Mouse (Mus musculus) hindbrain, postnatal 0 days (tissue): ENCODE measurements around the gene Grm7. TPM values are rescaled to one million over a fixed set of nuclear protein-coding genes. Genes with fewer than 3 reads are reported as not detected.

Experiments used
- ATAC-seq: fragments of 200-750 bp; cut with Nextera tagmentation; 2 replicates; pipeline ENCODE4 v1.8.0; 2017; ENCODE audit warnings: mild to moderate bottlenecking, moderate TSS enrichment, moderate library complexity
- DNase-seq: peaks from one replicate; pipeline ENCODE4 v3.0.0-alpha.2; 2015; ENCODE audit warnings: low spot score
- H3K27ac ChIP-seq: fragments of 300-500 bp; sonication (generic); 2 replicates; pipeline ENCODE4 v1.5.1; 2014; ENCODE audit warnings: mild to moderate bottlenecking
- H3K27me3 ChIP-seq: fragments of 300-500 bp; sonication (generic); 2 replicates; pipeline ENCODE4 v1.6.1; 2014; ENCODE audit warnings: low read length, mixed read lengths; ENCODE audit not compliant: insufficient read depth
- H3K36me3 ChIP-seq: fragments of 300-500 bp; sonication (generic); 2 replicates; pipeline ENCODE4 v1.6.1; 2014; ENCODE audit warnings: low read length, mixed read lengths; ENCODE audit not compliant: insufficient read depth
- H3K4me1 ChIP-seq: fragments of 300-500 bp; sonication (generic); 2 replicates; pipeline ENCODE4 v1.6.1; 2014; ENCODE audit warnings: antibody characterized with exemption, low read length, mixed read lengths; ENCODE audit not compliant: insufficient read depth
- H3K4me2 ChIP-seq: fragments of 300-500 bp; sonication (generic); 2 replicates; pipeline ENCODE4 v1.6.1; 2014; ENCODE audit warnings: low read depth, mild to moderate bottlenecking, low read length, moderate library complexity, mixed read lengths
- H3K4me3 ChIP-seq: fragments of 300-500 bp; sonication (generic); 2 replicates; pipeline ENCODE4 v1.5.1; 2014; ENCODE audit warnings: low read length
- H3K9ac ChIP-seq: fragments of 300-500 bp; sonication (generic); replicated peaks from 2 replicates; pipeline ENCODE4 v1.6.1; 2014; ENCODE audit warnings: mild to moderate bottlenecking, low read length, moderate library complexity, mixed read lengths
- H3K9me3 ChIP-seq: fragments of 300-500 bp; sonication (generic); 2 replicates; pipeline ENCODE4 v1.6.1; 2016; ENCODE audit warnings: low read length, mixed read lengths
- CTCF ChIP-seq: IDR thresholded peaks from 2 replicates; pipeline ENCODE4 v1.5.1; 2016; ENCODE audit warnings: antibody characterized with exemption, control low read depth, low read depth
- WGBS: fragments of 180-500 bp; shearing (Covaris S2); extraction: QIAGEN DNeasy Blood & Tissue Kit; methylation state at CpG from one replicate; pipeline ENCODE4 v1.1.7; 2014; 5-methylcytosine and 5-hydroxymethylcytosine counted together
- polyA plus RNA-seq: library from polyadenylated mRNA; unstranded; fragments of >200 nt; fragmentation: Nextera tagmentation; extraction: Ambion mirVana; gene quantifications from 2 replicates; pipeline ENCODE4 v1.2.1, GENCODE M21; 2015
- total RNA-seq: library from RNA; depleted of rRNA; stranded (reverse); fragments of >200 nt; gene quantifications from 2 replicates; pipeline ENCODE4 v1.2.3, GENCODE M21; 2014

Gene Grm7
- total and polyA plus RNA-seq, 2 experiments from 2014 or later: 25.9 to 57.6 TPM

GRCm38 (mm10) chr6:111449054-111449783, 803.8 kb downstream of the Grm7 start:
- WGBS: 40% methylated on average over 3 of the region's 3 CpGs
- DNase-seq (peak; percentile 49), ATAC-seq (no peak)
- Histone ChIP-seq H3K27ac (no peak overlapping the region; the same call in 1 of the 2 replicates), H3K4me1 (no peaks in the 10 kb centered on the region), H3K36me3 (no peaks in the 10 kb centered on the region), H3K27me3 (no peaks in the 10 kb centered on the region), H3K9ac (no peak overlapping the region), H3K4me2 (no peak overlapping the region), H3K9me3 (no peaks in the 10 kb centered on the region), H3K4me3 (no peak overlapping the region)
- TF ChIP-seq CTCF: no peak

- Histone ChIP-seq H3K4me1 (no peaks in the 10 kb centered on the region), H3K4me2 (no peak overlapping the region), H3K4me3 (no peak overlapping the region), H3K9ac (no peak overlapping the region), H3K36me3 (no peaks in the 10 kb centered on the region), H3K27ac (no peak overlapping the region), H3K27me3 (no peaks in the 10 kb centered on the region), H3K9me3 (no peaks in the 10 kb centered on the region)
- ATAC-seq: no peak
- DNase-seq: peak; percentile 35
- 13% methylated on average over 1 of the region's 1 CpGs for WGBS
- TF ChIP-seq CTCF: no peak
Observed at GRCm38 (mm10) chr6:111481866-111482265, 836.5 kb downstream of the Grm7 start.

GRCm38 (mm10) chr6:111486081-111486480, 840.7 kb downstream of the Grm7 start:
- no peak for DNase-seq
- Histone ChIP-seq H3K4me2 (no peak overlapping the region), H3K9me3 (no peaks in the 10 kb centered on the region), H3K4me1 (no peaks in the 10 kb centered on the region), H3K9ac (no peak overlapping the region), H3K27me3 (no peaks in the 10 kb centered on the region), H3K36me3 (no peaks in the 10 kb centered on the region), H3K27ac (no peak overlapping the region), H3K4me3 (no peak overlapping the region)
- ATAC-seq: no peak
- TF ChIP-seq CTCF: no peak

GRCm38 (mm10) chr6:111487556-111487955, 842.2 kb downstream of the Grm7 start:
- no peaks in the 10 kb centered on the region for H3K27me3 ChIP-seq
- DNase-seq: no peak
- H3K4me2 ChIP-seq: no peak overlapping the region
- H3K4me1 ChIP-seq: no peaks in the 10 kb centered on the region
- no peak overlapping the region for H3K27ac ChIP-seq
- no peaks in the 10 kb centered on the region for H3K36me3 ChIP-seq
- no peak overlapping the region for H3K4me3 ChIP-seq
- WGBS: 66% methylated on average over 4 of the region's 4 CpGs
- no peaks in the 10 kb centered on the region for H3K9me3 ChIP-seq
- no peak overlapping the region for H3K9ac ChIP-seq
- no peak for TF ChIP-seq CTCF
- ATAC-seq: no peak

GRCm38 (mm10) chr6:111492166-111492565, 846.8 kb downstream of the Grm7 start:
- H3K9ac ChIP-seq: no peak overlapping the region
- H3K27ac ChIP-seq: no peak overlapping the region
- no peak for DNase-seq
- no peaks in the 10 kb centered on the region for H3K27me3 ChIP-seq
- H3K36me3 ChIP-seq: no peaks in the 10 kb centered on the region
- no peak overlapping the region for H3K4me2 ChIP-seq
- no peak overlapping the region for H3K4me3 ChIP-seq
- no peak for ATAC-seq
- H3K4me1 ChIP-seq: no peaks in the 10 kb centered on the region
- H3K9me3 ChIP-seq: no peaks in the 10 kb centered on the region
- TF ChIP-seq CTCF: no peak

GRCm38 (mm10) chr6:111499542-111499941, 854.2 kb downstream of the Grm7 start:
- H3K4me1 ChIP-seq: no peaks in the 10 kb centered on the region
- H3K9ac ChIP-seq: no peak overlapping the region
- 69% methylated on average over 5 of the region's 5 CpGs for WGBS
- H3K9me3 ChIP-seq: no peaks in the 10 kb centered on the region
- H3K27me3 ChIP-seq: no peaks in the 10 kb centered on the region
- ATAC-seq (no peak), DNase-seq (no peak)
- no peaks in the 10 kb centered on the region for H3K36me3 ChIP-seq
- H3K4me3 ChIP-seq: no peak overlapping the region
- no peak overlapping the region for H3K4me2 ChIP-seq
- no peak overlapping the region for H3K27ac ChIP-seq
- no peak for TF ChIP-seq CTCF

GRCm38 (mm10) chr6:111510768-111511459, 865.5 kb downstream of the Grm7 start:
- DNase-seq: no peak
- no peak for TF ChIP-seq CTCF
- WGBS: 26% methylated on average over 1 of the region's 1 CpGs

More at GRCm38 (mm10) chr6:111510768-111511459, 865.5 kb downstream of the Grm7 start:
- no peaks in the 10 kb centered on the region for H3K36me3 ChIP-seq
- no peaks in the 10 kb centered on the region for H3K27me3 ChIP-seq
- no peak overlapping the region for H3K4me2 ChIP-seq
- H3K4me3 ChIP-seq: no peak overlapping the region
- no peak for ATAC-seq
- no peak overlapping the region for H3K9ac ChIP-seq
- no peak overlapping the region for H3K27ac ChIP-seq
- no peaks in the 10 kb centered on the region for H3K4me1 ChIP-seq
- no peaks in the 10 kb centered on the region for H3K9me3 ChIP-seq
